Mouse (Mus musculus): Measurements from ENCODE around the gene A2ml1.

DNA sequence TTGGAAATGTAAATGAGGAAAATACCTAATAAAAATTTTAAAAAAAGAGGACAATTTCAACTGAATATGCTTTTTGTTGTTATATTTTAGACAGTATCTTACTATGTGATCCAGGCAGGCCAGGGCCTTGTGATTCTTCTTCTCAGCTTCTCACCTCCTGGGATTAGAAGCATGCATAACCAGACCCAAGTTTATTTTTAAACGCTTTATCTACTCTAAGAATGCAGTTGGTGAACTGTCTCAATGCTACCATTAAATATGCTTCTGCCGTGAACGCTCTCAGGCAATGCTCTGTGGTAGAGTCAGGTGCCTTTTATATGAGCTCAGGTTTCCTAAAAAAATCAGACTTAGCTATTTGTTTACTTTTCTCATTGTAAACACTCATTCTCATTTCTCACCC is 58.0 kb downstream of the A2ml1 start:
- TF ChIP-seq POLR2A (IDR thresholded peaks at IDR 0.05; ENCODE audit: insufficient read depth, low read depth, low read length) (no peak), CTCF (IDR thresholded peaks at IDR 0.05; ENCODE audit: insufficient read depth, low read depth, low read length) (no peak)
